Mouse (Mus musculus) spleen, adult 2 months (tissue): ENCODE measurements around the gene Xlr4a.
"Not testable (repeated sequence)": the region's sequence is repeated elsewhere in the genome, so short reads cannot be mapped to it uniquely, and the experiment has no call there.

ENCODE experiments used
- CTCF ChIP-seq: fragments of 200-500 bp; IDR thresholded peaks from 2 replicates; pipeline ENCODE4 v1.5.1; 2011; ENCODE audit warnings: mild to moderate bottlenecking, inconsistent platforms; ENCODE audit not compliant: insufficient read depth, insufficient read length, insufficient replicate concordance; ENCODE audit errors: extremely low read depth
- POLR2A ChIP-seq: fragments of 200-500 bp; IDR thresholded peaks from 2 replicates; pipeline ENCODE4 v1.6.1; 2011; ENCODE audit warnings: low read depth, low read length, inconsistent platforms

DNA sequence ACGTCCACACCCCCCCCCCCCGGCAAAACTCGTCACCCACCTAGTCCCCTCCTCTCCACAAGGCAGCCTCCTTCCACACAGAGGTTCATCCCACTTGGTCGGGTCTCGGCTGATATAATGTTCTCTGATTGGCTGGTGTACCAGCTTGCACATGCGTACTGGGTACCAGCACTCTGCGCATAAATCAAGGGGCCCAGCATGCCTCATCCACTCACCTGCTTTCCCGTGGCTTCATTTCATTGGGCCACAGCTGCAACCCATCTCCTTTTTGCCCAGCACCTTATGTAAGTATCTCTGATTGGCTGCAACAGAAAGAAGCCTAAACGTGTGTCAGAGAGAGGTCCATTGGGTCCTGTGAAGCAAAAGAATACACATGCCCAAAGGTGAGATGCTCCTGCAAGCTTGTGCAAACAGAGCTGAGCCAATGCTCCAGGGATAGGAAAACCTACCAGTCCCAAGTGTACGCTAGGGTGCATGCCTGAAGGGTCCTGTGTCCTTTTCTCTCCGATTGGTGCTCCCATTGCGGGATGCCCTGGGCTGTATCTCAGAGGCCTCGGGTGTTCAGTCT, 14.7 kb upstream of the Xlr4a start, which contains the start of gene Xlr3a:
- not testable (repeated sequence) for TF ChIP-seq CTCF, POLR2A
